Comparison of ENCODE assay signal across 9 mouse cellular contexts in the genomic region with DNA sequence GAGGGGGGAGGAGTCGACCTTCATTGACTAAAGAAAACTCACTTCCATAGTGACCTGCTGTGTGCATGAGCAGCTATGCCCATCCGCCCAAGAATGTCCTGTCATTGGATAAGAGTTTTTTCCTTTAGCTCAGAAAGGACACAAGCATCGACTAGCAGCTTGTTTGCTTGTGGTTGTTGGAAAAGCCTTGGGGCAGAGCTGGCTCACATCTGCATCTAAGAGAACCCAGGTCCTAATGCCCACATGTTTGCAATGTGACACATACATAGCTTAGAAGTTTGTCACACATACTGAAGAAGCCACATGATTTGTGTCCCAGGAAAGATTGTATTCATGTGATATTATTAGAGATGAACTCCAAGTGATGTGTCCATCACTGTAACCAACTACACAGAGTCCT.
"Had no signal": no experiment of that assay in that cellular context is flagged by ENCODE, and none has a peak within 500 bp of the region (broad histone marks: within the 10 kb centered on the region; RNA-seq: fewer than 3 reads in every experiment).

No protein-coding gene starts in this region.

- DNase-seq: liver, postnatal 0 days; lung, adult 2 months; lung, postnatal 14 days; lung, postnatal 36 days; midbrain, embryonic 14.5 days; right cerebral cortex, postnatal 14 days; thymus, adult 18-20 months; thymus, postnatal 14 days; thymus, postnatal 36 days had no signal
